ENCODE assay signal across 15 mouse cellular contexts in the genomic region with DNA sequence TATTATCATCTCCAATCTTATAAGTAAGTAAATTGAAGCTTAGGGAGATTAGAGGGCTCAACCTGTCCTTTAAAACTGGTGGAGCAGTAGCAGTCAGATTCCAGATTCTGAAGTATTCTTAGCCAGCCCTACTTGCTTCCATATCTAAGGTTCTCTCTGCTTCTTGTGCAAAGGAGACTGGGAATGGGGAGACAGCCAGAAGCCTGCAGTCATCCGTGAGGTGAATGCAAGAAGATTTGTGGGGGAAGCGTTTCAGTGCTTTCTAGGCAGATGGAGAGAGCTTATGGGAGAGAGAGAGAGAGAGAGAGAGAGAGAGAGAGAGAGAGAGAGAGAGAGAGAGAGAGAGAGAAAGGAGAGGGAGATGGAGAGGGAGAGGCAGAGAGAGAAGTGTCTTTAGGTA.
DNase-seq lines count a peak whose midpoint lies in the region.
"Had no signal": no experiment of that assay in that cellular context is flagged by ENCODE, and none has a peak within 500 bp of the region (broad histone marks: within the 10 kb centered on the region; RNA-seq: fewer than 3 reads in every experiment).

No protein-coding gene starts in this region.

- DNase-seq in cerebellum, postnatal 10 days: peak; percentile 64 to 80
- DNase-seq in cerebellum, adult 9-10 months: no peak
- DNase-seq in layer of hippocampus, adult 9-11 months: peak; percentile 14
- no peak for DNase-seq in layer of hippocampus, postnatal 25 days (ENCODE audit: extremely low spot score in 1 of 2, low spot score in 1 of 2)
- DNase-seq in right cerebral cortex, adult 18-20 months: peak; percentile 39
- DNase-seq in right cerebral cortex, postnatal 4 days: no peak
- peak; percentile 23 for DNase-seq in right cerebral cortex, postnatal 25 days
- no peak for DNase-seq in Muller cell, postnatal 12 days (ENCODE audit: inconsistent ontology term)
- DNase-seq: adrenal gland, postnatal 10 days; cerebellum, adult 18-20 months; cerebellum, postnatal 36 days; embryo, embryonic 11 days; gastrocnemius, postnatal 14 days; heart, postnatal 14 days; kidney, adult 8-10 months had no signal

Comparison
In these comparisons a context has a peak if more than half of its experiments do, and no peak if none do; other contexts are left out.
1. DNase-seq: peak in cerebellum, postnatal 10 days (2 of 2), layer of hippocampus, adult 9-11 months (single experiment), right cerebral cortex, adult 18-20 months (single experiment) and right cerebral cortex, postnatal 25 days (single experiment); none in cerebellum, adult 9-10 months (single experiment), layer of hippocampus, postnatal 25 days (0 of 2), right cerebral cortex, postnatal 4 days (single experiment) and Muller cell, postnatal 12 days (single experiment).